Mouse (Mus musculus) kidney, postnatal 25 days (tissue): ENCODE measurements around the gene Gsg1l.
A peak's percentile ranks its signal among the peaks of the same experiment; 100 is the strongest.

ENCODE experiments used
- DNase-seq, 2 experiments: peaks; one replicate each; pipeline ENCODE4 v3.0.0; 2021; ENCODE audit warnings: mixed read lengths in 2 of 2

Gsg1l gene

DNA sequence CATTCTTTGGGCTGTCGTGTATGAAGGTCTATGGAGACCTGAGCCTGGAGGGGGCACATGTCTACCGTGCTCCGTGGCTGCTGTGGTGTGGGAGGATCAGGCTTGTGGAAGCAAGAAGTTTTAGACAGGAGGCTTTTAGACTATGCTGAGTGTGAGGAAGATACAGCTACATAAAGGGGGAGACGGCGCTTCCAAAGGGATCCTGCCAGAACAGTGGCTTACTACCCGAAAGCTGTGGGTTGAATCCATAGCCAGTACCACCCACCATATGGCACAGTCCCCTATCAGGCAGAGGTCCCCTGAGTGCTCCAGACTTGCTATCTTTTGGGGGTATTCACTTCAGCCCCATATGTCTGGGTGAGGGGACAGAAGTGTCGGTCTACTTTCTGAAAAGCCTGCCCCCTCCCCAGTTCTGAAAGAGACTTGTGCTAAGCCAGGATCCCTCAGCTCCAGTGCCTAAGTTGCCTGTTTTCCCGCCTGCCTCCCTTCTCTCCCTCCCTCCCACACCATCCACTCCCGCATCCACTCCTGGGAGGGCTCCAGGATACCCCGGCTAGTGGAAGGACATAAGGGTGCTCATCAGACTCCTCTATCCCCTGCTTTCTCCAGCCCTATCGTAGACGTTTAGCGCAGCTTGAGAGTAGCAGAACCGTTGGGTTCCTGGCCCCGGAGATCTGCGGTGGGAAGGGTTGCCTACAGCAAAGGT lies 1.1 kb downstream of the Gsg1l start:
- DNase-seq: no peak

DNA sequence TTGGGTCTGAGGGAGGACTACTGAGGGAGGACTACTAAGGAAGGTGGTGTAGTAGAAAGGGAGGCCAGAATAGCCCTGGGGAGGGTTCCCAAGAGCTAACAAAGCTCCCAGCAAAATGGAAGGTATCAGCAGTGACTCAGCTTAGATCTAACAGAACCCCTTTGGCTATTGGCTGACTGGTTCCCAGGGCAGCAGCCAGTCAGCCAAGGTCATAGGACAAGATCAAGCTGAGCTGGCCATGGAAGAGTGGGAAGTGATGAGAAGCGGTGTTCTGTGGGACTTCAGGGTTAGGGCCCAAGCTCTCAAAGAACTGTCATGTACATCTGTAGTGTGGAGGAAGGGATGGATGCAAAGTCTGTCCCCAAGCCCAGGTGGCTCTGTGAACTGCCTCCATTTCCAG lies 5.3 kb downstream of the Gsg1l start:
- DNase-seq: no peak

DNA sequence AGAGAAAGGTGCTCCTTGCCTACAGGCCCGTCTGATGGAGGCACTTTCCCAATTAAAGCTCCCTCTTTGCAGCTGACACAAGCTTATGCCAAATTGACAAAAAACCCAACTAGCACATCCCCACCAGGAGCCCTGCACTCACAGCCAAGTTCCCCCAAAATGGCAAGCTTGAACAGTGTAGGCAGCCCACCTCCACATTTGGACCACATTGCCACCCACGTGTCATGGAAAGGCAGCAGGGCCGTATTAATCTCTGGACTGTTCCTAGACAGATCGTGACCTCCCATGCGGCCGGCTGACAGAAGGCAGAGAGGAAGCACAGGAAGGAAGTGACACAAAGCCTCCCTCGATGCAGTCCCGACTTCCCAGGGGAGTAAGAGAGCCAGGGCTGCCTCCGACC lies 7.2 kb downstream of the Gsg1l start:
- no peak for DNase-seq

DNA sequence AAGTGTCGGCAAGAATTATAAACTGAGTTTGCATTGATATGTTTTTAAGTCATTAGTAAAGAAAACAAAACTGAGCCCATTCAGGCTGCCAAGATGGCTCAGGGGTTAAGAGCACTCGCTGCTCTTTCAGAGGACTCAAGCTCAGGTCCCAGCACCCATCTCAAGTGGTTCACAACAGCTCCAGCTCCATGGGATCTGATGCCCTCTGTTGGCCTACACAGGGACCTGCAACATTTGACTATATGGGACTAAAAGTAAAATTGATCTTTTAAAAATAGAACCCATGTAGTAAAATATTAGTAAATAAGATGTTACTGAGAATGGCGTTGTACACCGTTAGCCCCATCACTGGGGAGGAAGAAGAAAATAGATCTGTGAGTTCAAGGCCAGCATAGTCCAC lies 11.9 kb downstream of the Gsg1l start:
- no peak for DNase-seq

DNA sequence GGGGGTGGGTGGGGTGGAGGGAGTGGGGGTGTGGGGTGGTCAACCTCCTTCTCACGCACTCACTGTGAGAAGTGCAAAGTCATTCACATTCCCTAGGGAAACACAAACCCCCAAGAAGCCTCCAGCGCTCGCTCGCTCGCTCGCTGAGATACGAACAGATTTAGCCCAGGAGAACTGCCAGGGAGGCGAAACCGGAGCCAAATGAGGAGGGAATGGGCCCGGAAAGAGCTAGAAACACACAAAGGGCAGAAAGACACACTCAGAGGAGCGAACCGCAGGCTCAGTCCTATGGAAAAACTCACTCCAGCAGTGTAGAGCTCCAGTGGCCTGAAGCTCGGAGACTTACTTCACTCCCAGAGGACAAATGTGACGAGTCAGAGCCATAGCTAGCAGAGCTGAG lies 15.4 kb downstream of the Gsg1l start:
- peak in 1 of 2 experiments; percentile 13 for DNase-seq

DNA sequence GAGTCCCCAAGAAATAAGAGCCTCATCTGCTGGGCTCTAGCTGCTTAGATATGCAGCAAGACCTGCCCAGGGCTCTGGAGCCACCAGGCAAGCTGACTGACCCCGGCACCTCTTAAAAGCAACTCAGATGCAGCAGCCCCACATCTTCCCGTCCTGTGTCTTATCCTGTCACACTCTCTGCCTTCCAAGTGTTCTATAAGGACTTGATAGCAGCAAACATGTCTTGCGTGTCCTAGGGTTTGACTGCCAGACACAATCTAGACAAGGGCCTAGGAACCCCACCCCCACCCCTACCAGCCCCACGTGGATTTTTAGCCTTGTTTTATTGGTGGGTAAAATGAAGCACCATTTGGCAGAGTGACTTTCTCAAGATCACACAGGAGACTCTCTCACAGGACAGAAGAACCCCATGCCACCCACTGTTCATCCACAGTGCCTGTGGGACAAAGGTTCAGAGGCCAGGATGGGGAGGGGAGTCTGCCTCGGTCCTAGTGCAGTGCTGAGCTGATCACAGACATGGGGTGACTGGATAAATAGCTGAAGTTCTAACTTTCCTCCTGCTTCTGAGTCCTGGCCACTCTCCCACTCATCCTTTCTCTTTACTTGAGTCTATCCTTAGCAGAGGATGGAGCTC lies 16.9 kb downstream of the Gsg1l start:
- DNase-seq: no peak

DNA sequence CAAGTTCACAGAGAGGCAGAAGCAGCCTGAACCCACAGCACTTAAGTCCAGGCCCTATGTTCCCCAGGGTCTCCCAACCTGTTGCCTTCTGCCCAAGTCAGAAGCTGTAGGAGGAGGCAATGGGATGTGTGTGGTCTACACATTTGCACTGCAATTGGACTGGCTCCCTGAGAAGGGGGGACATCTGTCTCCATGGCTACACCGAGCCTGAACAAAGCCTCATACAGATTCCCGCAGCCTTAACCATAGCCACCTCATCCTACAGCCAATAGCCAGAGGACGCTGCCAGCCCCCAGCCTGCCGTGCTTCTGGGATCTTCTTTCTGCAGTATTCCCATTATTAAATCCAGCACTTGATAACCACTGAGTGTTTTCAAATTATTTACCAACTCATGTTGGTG lies 20.0 kb downstream of the Gsg1l start:
- DNase-seq: no peak

DNA sequence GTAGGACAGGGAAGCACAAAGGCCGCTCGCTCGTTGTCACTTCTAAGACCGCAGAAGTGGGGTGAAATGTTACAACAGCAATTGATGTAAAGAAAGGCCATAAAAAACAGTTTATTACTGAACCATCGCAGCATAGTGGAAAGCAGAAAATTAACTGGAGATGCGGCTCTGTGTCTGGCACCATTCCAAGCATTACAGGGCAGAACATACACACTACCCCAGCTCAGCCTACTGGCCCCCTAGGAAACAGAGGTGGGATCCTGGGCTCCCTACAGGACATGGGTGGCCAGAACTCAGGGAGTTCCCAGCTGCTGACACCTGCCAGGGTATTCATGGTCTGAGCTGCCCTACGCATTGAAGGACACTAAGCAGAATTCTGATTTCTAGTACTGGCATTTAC lies 23.3 kb downstream of the Gsg1l start:
- peak in 1 of 2 experiments; percentile 9 for DNase-seq

DNA sequence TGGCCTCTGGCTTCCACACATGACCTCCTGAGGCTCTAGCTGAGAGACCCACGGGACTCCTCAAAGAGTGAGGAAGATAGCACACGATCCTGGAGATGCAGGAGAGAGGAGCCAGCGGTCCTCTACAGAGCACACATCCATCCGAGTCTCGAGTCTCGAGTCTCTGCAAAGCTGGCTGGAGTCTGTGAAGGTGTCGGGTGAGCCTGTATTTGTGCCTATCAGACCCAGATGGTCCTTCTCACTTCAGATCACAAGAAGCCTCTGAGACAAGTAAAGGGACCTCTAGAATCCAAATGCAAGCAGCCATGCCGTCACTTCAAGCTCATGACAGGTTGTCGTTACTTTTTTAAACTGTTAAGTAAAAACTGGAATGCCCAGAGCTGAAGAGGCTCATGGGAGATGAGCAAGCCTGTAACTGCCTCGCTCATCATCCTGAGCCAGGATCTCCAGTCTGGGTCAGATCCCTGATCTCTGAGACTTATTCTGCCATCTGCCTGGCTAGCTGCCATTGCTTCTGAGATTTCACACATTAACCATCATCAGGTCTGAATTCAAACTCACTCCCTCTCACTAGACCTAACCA lies 24.8 kb downstream of the Gsg1l start:
- no peak for DNase-seq

DNA sequence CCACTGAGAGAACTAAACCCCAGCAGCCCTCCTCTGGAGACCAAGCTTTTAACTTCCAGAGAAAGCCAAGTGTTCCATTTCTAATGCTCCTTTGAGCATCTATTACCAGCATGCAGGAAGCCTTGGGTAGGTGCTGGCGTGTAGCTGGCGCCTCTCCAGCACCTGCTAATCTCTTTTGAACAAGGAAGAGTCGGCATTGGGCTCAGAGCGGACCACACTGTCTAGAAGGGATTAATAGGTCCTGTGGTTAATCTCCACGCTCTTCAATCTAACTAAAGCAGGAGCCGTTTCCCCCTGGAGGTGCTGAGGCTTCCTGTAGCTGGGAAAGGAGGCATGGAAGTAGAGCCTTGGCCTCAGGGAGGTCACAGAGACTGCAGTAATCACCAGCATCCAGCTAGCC lies 27.6 kb downstream of the Gsg1l start:
- no peak for DNase-seq

DNA sequence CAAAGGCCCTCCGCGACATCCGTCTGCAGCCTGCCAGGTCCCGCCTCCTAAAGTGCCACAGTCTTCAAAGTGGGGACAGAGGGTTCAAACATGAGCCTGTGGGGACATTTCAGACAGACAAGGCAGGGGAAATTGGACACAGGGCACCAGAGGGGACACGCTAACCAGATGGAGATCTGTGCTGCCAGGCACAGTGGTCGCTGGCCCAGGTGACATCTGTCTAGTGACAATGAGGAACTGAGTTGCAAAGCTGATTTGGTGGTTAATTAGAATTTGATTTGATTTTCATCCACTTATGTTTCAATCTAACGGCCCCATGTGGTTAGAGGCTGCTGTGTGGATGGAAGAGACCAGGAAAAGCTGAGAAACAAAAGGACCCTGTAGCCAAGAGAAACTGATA lies 28.6 kb downstream of the Gsg1l start:
- no peak for DNase-seq

DNA sequence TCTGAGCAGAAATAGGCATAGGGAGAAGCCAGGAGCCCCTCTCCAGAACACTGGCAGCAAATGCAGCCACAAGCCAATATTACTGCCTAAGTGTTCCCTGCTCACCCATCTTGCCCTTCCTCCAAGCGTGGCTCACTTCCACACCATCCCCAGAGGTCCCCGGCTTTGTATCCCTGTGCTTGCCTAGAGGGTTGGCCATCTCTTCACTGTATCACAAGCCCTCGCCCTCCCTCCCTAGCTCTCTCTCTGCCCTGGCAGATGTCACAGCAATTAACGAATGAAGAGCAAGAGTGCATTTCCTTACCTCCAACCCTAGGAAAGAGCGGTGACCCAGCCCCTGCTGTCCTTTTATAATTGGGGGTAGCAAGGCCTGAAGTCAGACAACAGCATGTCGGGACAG lies 30.3 kb downstream of the Gsg1l start:
- DNase-seq: no peak

DNA sequence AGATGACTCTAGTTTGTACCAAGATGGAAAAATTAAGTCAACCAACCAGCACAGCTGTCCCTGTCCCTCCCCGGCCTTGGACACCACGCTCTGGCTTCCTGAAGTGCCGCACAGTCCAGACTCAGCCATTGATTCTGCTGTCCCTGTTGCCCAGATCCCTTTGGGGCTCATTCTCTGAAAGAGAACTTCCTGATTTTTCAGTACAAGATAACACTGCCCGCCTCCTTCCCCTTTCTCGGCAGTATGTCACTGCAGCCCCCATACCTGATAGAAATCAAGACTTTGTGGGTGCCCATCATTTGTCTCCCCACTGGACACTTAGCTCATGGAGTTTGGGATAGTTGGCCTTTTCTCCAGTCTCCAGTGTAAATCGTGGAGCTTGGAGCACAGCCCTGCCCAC lies 37.1 kb downstream of the Gsg1l start:
- DNase-seq: no peak

DNA sequence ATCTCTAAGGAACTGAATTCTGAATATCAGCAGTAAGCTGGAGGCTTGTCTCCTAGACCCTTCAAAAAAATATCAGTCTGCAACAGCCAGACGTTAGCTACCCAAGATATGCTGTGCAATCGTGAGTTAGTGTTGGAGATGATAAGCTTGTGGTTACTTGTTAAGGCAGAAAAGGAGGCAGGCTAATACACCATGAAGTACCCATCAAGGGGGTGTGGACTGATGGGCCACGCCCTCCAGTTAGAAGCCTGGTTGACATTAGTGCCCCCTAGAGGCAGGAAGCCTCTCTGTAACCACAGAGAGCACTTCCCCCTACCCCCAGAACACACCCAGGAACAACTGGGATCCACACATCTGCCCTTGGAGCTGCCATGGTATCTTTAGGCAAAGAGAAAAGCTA lies 39.9 kb downstream of the Gsg1l start:
- DNase-seq: no peak

DNA sequence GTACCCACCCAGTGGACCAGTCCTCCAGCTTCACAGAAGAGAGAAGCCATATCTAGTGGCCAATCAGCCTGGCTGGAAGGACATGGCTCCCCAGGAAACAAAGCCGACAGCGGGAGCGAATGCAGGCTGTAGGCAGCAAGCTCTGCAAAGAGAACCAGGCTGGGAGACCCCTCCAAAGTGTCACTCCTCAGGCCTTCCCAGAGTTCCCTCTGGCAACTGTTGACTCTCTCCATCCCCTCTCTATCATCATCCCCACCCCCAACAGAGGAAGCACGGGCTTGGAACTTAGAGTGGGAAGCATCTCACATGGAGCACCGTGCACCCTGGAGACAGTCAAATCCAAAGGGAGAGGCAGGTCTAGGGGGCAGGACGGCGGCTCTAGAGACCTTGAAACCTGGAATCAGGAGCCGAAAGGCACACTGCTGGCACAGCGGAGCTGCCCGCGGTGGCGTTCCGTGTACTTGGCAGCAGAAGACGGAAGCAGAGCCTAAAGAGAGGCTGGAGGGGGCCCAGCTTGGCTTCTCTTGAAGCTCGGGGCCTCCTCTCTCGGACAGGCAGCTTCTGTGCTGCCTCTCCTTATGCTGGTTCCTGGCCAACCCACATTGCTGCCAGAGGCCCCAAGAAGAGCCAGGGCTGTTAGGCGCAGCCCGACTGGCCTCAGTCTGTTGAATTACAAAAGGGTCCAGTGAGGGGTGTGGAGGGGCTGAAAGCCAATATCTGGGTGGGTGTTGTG lies 41.3 kb downstream of the Gsg1l start:
- DNase-seq: no peak

DNA sequence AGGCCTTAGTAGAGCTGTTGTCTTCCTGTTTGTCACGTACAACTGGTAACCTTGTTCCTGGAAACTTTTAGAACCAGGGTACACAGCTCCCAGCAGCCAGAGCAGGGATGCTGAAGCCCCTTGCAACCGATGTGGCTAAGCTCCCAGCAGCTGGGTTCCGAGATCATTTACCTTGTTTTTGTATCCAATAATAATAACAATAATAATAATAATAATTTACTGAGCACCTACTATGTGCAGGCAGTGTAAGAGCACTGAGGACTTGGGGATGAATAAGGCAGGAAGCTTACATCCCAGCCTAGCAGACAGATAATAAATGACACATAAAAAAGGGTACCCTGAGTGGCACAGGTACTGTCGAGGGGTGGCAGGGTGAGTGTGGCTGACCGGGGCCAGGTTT lies 42.4 kb downstream of the Gsg1l start:
- no peak for DNase-seq

DNA sequence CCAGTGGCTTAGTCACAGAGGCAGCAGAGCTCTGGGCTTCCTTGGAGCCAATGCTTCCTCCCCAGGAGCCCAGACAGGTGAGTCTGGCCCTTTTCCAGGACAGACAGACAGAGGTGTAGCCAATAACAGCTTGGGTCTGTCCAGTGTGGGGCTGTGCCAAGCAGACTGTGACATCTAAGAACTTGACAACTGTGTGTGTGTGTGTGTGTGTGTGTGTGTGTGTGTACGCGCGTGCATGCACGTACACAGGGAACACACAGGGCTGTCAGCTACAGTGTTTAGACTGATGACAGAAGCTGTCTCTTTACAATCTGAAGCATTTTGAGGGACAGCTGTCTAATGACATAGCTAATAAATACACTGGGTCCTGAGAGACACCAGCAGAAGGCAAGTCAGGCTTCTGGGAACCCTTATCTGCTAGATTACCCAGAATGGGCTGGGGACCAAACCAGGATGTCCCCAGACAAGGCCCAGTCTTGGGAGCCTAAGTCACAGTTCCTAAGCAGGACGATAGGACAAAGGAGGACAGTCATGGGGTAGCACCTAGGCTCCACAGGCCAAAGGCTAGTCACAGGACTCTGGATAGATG lies 42.9 kb downstream of the Gsg1l start:
- DNase-seq: no peak

DNA sequence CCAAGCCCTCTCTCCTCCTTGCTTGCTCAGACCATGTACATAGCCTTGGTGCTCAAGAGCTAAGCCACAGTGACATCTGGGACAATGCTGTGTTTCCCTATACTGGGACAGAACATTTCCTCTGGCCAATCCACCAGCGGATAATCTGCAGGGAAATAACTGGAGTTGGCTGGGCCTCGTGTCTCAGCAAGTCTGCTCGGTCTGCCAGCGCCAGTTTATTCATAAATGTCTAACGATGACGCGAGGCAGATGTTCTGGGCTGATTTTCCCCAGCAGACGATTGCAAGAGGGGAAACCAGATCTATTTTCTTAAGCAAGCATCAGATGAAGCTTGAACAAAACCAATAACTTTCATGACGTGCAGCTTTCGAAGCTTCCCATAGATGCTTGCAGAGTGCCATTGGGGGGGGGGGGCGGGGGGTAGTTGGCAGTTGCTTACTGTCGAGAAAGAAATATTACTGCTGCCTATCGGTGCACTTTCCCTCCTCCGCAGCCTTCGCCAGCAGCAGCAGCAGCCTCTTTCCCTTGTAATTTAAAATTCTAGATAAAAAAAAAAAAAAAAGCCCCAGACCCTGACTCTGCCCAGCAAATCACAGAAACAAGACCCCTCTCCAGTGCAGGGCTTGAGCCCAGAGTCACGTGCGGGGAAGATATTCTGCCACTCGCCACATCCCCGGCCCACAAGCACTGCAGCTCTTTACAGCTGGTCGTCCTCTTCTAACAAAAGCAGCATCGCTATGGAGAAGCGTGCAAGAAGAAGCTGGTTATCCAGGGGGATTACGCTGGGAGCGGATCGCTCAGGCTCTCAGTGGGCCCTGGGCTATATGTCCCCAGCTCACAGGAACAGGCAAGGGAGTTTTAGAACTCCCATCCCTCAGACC lies 43.6 kb downstream of the Gsg1l start:
- peak in 1 of 2 experiments; percentile 10 for DNase-seq

DNA sequence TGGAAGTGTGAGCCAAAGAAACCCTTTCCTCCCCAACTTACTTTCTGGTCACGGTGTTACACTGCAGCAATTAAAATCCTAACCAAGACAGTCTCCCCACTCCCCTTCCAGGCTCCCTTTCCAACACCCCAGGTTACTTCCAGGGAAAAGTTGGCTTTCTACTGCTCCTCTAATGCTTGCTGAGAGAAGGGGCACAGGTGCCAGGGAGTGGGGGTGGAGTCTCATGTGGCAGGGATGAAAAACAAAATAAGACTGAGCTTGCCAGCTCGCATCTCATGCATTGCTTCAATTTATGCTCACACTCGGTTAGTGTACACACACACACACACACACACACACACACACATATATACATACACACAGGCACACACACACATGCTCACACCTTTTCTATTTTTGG lies 46.9 kb downstream of the Gsg1l start:
- no peak for DNase-seq

DNA sequence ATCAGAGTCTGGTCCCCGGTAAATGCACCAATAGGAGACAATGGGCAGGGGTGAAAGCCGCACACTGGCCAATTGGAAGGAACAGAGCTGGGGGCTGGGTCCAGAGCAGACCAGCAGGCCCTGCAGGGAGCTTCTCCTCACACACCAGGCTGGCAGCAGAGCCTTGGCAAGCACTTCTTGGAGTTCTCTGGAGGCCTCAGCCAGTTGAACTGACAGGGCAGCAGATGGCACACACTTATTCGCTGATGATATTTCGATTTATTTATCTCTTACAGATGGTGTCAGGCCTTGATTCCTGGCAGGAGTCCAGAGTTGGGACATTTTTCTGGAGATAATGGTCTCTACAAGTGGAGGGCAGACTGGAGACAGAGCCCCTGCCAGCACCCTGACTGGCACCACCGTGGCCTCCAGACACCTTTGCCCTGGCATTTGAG lies 49.4 kb downstream of the Gsg1l start:
- DNase-seq: no peak

DNA sequence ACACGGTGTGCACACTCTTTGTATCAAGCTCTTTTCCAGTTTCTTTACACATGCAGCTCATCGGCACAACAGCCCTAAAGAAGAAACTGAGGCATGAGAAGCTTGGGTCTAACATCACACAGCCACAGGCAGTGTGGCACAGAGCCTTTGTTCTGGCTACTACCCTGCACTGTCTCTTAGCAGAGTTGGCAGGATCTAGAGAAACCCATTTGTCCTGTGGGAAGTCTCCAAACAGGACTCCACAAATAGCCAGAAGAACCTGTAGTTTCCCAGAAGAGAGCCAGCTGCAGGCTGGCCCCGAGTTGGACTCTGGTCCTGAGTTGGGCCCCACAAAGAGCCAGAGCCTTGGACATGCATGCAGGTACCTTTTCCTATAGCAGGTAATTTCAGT lies 49.9 kb downstream of the Gsg1l start:
- DNase-seq: no peak

DNA sequence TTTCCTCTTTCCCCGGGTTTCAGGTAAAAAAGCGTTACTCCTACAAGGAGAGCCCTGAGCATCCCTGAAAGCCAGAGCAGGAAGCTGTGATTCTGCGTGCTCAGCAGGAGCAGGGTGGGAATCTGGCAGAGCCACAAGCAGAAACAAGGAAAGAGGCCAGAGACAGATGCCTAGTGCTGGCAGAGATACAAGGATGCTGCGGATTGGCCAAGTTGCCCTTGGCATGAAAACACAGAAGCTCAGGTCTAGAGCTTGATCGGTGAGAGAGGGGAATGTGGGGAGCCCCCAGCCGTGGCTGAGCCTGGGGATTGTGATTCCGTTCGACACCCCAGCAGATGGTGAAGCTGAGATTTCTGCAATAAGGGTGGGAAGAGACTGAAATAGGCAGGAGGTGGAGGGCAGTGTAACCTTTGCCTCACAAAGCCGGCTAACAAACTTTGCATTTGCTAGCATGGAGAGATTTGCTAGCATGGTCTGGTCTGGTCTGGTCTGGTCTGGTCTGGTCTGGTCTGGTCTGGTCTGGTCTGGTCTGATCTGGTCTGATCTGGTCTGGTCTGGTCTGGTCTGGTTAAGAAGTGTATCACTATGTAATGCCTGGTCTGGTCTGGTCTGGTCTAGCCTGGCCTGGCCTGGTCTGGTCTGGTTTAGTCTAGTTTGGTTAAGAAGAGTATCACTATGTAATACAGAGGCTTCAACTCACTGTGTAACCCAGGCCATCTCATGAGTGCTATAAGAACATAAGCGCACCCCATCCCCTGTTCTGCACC lies 50.4 kb downstream of the Gsg1l start:
- no peak for DNase-seq
